Mouse (Mus musculus): ENCODE measurements around the gene Btn2a2. TPM values are rescaled to one million over a fixed set of nuclear protein-coding genes. Genes with fewer than 3 reads are reported as not detected.
"Not testable (repeated sequence)": the region's sequence is repeated elsewhere in the genome, so short reads cannot be mapped to it uniquely, and the experiment has no call there.

Btn2a2 gene
- polyA plus RNA-seq, 1 experiment from 2014 or later = 0.30 TPM

GRCm38 (mm10) chr13:23533560-23534367 lies 45.1 kb upstream of the Btn2a2 start, which contains the start of gene Hist1h2af:
TSS of gene Hist1h2af (plus strand) at chr13:23533906.
- peak within 1 kb of the TSS; percentile 97 for H3K27ac ChIP-seq (ENCODE audit: low read length)
- under 1% methylated on average over 24 of the region's 53 CpGs for WGBS
- H3K4me2 ChIP-seq (replicated peaks; ENCODE audit: low read depth, low read length) = peak within 1 kb of the TSS; percentile 55
- not testable (repeated sequence) for H3K9me3 ChIP-seq (ENCODE audit: control insufficient read depth, low read depth, low read length); H3K36me3 ChIP-seq (ENCODE audit: control insufficient read depth, insufficient read depth, low read length); H3K27me3 ChIP-seq (ENCODE audit: control insufficient read depth, insufficient read depth, low read length)
- peaks cover 10% of the 10 kb centered on the region for H3K4me1 ChIP-seq (ENCODE audit: control insufficient read depth, insufficient read depth, low read length)
- H3K4me3 ChIP-seq (ENCODE audit: low read depth, low read length) = peak within 1 kb of the TSS; percentile 53
- peak; percentile 54 for ATAC-seq (ENCODE audit: insufficient number of reproducible peaks, insufficient read depth, low FRiP score, low read depth)
- H3K9ac ChIP-seq (replicated peaks; ENCODE audit: low read depth, low read length) = peak within 1 kb of the TSS; percentile 70

- H3K9ac ChIP-seq (replicated peaks; ENCODE audit: low read depth, low read length) = peak overlapping the region; percentile 70
- H3K27me3 ChIP-seq (ENCODE audit: control insufficient read depth, insufficient read depth, low read length) = no peaks in the 10 kb centered on the region
- WGBS = 16% methylated on average over 9 of the region's 9 CpGs
- peak overlapping the region; percentile 53 for H3K4me3 ChIP-seq (ENCODE audit: low read depth, low read length)
- H3K4me1 ChIP-seq (ENCODE audit: control insufficient read depth, insufficient read depth, low read length) = peaks cover 11% of the 10 kb centered on the region
- H3K4me2 ChIP-seq (replicated peaks; ENCODE audit: low read depth, low read length) = peak overlapping the region; percentile 55
- no peaks in the 10 kb centered on the region for H3K36me3 ChIP-seq (ENCODE audit: control insufficient read depth, insufficient read depth, low read length)
- peak overlapping the region; percentile 97 for H3K27ac ChIP-seq (ENCODE audit: low read length)
- no peaks in the 10 kb centered on the region for H3K9me3 ChIP-seq (ENCODE audit: control insufficient read depth, low read depth, low read length)
- no peak for ATAC-seq (ENCODE audit: insufficient number of reproducible peaks, insufficient read depth, low FRiP score, low read depth)
Observed at GRCm38 (mm10) chr13:23532262-23533075, 43.8 kb upstream of the Btn2a2 start.

- H3K36me3 ChIP-seq (ENCODE audit: control insufficient read depth, insufficient read depth, low read length) = no peaks in the 10 kb centered on the region
- H3K4me1 ChIP-seq (ENCODE audit: control insufficient read depth, insufficient read depth, low read length) = peaks cover 5% of the 10 kb centered on the region
- peak within 1 kb of the TSS; percentile 70 for H3K9ac ChIP-seq (replicated peaks; ENCODE audit: low read depth, low read length)
- peak within 1 kb of the TSS; percentile 53 for H3K4me3 ChIP-seq (ENCODE audit: low read depth, low read length)
- H3K4me2 ChIP-seq (replicated peaks; ENCODE audit: low read depth, low read length) = peak within 1 kb of the TSS; percentile 55
- under 1% methylated on average over 53 of the region's 70 CpGs for WGBS
- H3K27ac ChIP-seq (ENCODE audit: low read length) = peak within 1 kb of the TSS; percentile 97
- no peaks in the 10 kb centered on the region for H3K9me3 ChIP-seq (ENCODE audit: control insufficient read depth, low read depth, low read length)
- H3K27me3 ChIP-seq (ENCODE audit: control insufficient read depth, insufficient read depth, low read length) = no peaks in the 10 kb centered on the region
- peak; percentile 77 for ATAC-seq (ENCODE audit: insufficient number of reproducible peaks, insufficient read depth, low FRiP score, low read depth)
Observed at GRCm38 (mm10) chr13:23530901-23531875, 42.5 kb upstream of the Btn2a2 start, which contains the start of gene Hist1h4h. TSS of gene Hist1h4h (plus strand) at chr13:23531050.

- Histone ChIP-seq H3K4me1 (ENCODE audit: control insufficient read depth, insufficient read depth, low read length) (peaks cover 5% of the 10 kb centered on the region), H3K4me2 (replicated peaks; ENCODE audit: low read depth, low read length) (peak overlapping the region; percentile 55), H3K27me3 (ENCODE audit: control insufficient read depth, insufficient read depth, low read length) (no peaks in the 10 kb centered on the region), H3K4me3 (ENCODE audit: low read depth, low read length) (peak overlapping the region; percentile 53), H3K36me3 (ENCODE audit: control insufficient read depth, insufficient read depth, low read length) (no peaks in the 10 kb centered on the region), H3K27ac (ENCODE audit: low read length) (peak overlapping the region; percentile 97), H3K9me3 (ENCODE audit: control insufficient read depth, low read depth, low read length) (no peaks in the 10 kb centered on the region), H3K9ac (replicated peaks; ENCODE audit: low read depth, low read length) (peak overlapping the region; percentile 57)
- no peak for ATAC-seq (ENCODE audit: insufficient number of reproducible peaks, insufficient read depth, low FRiP score, low read depth)
- under 1% methylated on average over 20 of the region's 20 CpGs for WGBS
Observed at GRCm38 (mm10) chr13:23530181-23530900, 41.7 kb upstream of the Btn2a2 start.

GRCm38 (mm10) chr13:23529480-23530165 lies 41.0 kb upstream of the Btn2a2 start:
- Histone ChIP-seq H3K4me2 (replicated peaks; ENCODE audit: low read depth, low read length) (peak overlapping the region; percentile 55), H3K9ac (replicated peaks; ENCODE audit: low read depth, low read length) (peak overlapping the region; percentile 57), H3K4me1 (ENCODE audit: control insufficient read depth, insufficient read depth, low read length) (peaks cover 5% of the 10 kb centered on the region), H3K27me3 (ENCODE audit: control insufficient read depth, insufficient read depth, low read length) (no peaks in the 10 kb centered on the region), H3K9me3 (ENCODE audit: control insufficient read depth, low read depth, low read length) (no peaks in the 10 kb centered on the region), H3K36me3 (ENCODE audit: control insufficient read depth, insufficient read depth, low read length) (no peaks in the 10 kb centered on the region), H3K4me3 (ENCODE audit: low read depth, low read length) (peak overlapping the region; percentile 53), H3K27ac (ENCODE audit: low read length) (peak overlapping the region; percentile 97)
- no peak for ATAC-seq (ENCODE audit: insufficient number of reproducible peaks, insufficient read depth, low FRiP score, low read depth)
- 9% methylated on average over 2 of the region's 2 CpGs for WGBS

GRCm38 (mm10) chr13:23529005-23529404 lies 40.3 kb upstream of the Btn2a2 start:
- no peak overlapping the region for H3K9ac ChIP-seq (replicated peaks; ENCODE audit: low read depth, low read length)
- peak overlapping the region; percentile 55 for H3K4me2 ChIP-seq (replicated peaks; ENCODE audit: low read depth, low read length)
- no peaks in the 10 kb centered on the region for H3K36me3 ChIP-seq (ENCODE audit: control insufficient read depth, insufficient read depth, low read length)
- WGBS = 75% methylated on average over 5 of the region's 5 CpGs
- no peaks in the 10 kb centered on the region for H3K9me3 ChIP-seq (ENCODE audit: control insufficient read depth, low read depth, low read length)
- H3K27ac ChIP-seq (ENCODE audit: low read length) = no peak overlapping the region
- H3K27me3 ChIP-seq (ENCODE audit: control insufficient read depth, insufficient read depth, low read length) = no peaks in the 10 kb centered on the region
- no peak for ATAC-seq (ENCODE audit: insufficient number of reproducible peaks, insufficient read depth, low FRiP score, low read depth)
- 0 out of 2 replicates have a peak overlapping the region, but pooled peaks have one; percentile 53 for H3K4me3 ChIP-seq (ENCODE audit: low read depth, low read length)
- H3K4me1 ChIP-seq (ENCODE audit: control insufficient read depth, insufficient read depth, low read length) = peaks cover 5% of the 10 kb centered on the region

- Histone ChIP-seq H3K4me2 (replicated peaks; ENCODE audit: low read depth, low read length) (peak overlapping the region; percentile 38), H3K27me3 (ENCODE audit: control insufficient read depth, insufficient read depth, low read length) (no peaks in the 10 kb centered on the region), H3K4me1 (ENCODE audit: control insufficient read depth, insufficient read depth, low read length) (peaks cover 5% of the 10 kb centered on the region; the same call in 1 of the 2 replicates), H3K9ac (replicated peaks; ENCODE audit: low read depth, low read length) (no peak overlapping the region), H3K9me3 (ENCODE audit: control insufficient read depth, low read depth, low read length) (no peaks in the 10 kb centered on the region), H3K36me3 (ENCODE audit: control insufficient read depth, insufficient read depth, low read length) (no peaks in the 10 kb centered on the region), H3K27ac (ENCODE audit: low read length) (0 out of 2 replicates have a peak overlapping the region, but pooled peaks have one; percentile 29), H3K4me3 (ENCODE audit: low read depth, low read length) (peak overlapping the region; percentile 30)
- under 1% methylated on average over 17 of the region's 17 CpGs for WGBS
- ATAC-seq (ENCODE audit: insufficient number of reproducible peaks, insufficient read depth, low FRiP score, low read depth) = peak; percentile 44; the same call in 1 of the 2 replicates
Observed at GRCm38 (mm10) chr13:23526312-23526711, 37.7 kb upstream of the Btn2a2 start.
